Mouse (Mus musculus) liver, postnatal 0 days (tissue): Measurements from ENCODE around the gene Rnase4. TPM values are rescaled to one million over a fixed set of nuclear protein-coding genes. Genes with fewer than 3 reads are reported as not detected.

Experiments used
- ATAC-seq: fragments of 200-750 bp; cut with Nextera tagmentation; 2 replicates; pipeline ENCODE4 v1.8.0; 2017; ENCODE audit warnings: mild to moderate bottlenecking, moderate library complexity
- DNase-seq: peaks from one replicate; pipeline ENCODE4 v3.0.0-alpha.2; 2016
- H3K27ac ChIP-seq: fragments of 300-500 bp; sonication (generic); 2 replicates; pipeline ENCODE4 v1.5.1; 2014; ENCODE audit warnings: antibody characterized with exemption, moderate library complexity, mild to moderate bottlenecking, low read depth
- H3K27me3 ChIP-seq: fragments of 300-500 bp; sonication (generic); 2 replicates; pipeline ENCODE4 v1.6.1; 2014; ENCODE audit warnings: low read length, control low read depth, mixed read lengths; ENCODE audit not compliant: insufficient read depth
- H3K36me3 ChIP-seq: fragments of 300-500 bp; sonication (generic); replicated peaks from 2 replicates; pipeline ENCODE4 v1.6.1; 2014; ENCODE audit warnings: mild to moderate bottlenecking, control low read depth, low read length, moderate library complexity, mixed read lengths; ENCODE audit not compliant: insufficient read depth
- H3K4me1 ChIP-seq: fragments of 300-500 bp; sonication (generic); 2 replicates; pipeline ENCODE4 v1.6.1; 2014; ENCODE audit warnings: antibody characterized with exemption, mild to moderate bottlenecking, control low read depth; ENCODE audit not compliant: insufficient read depth
- H3K4me2 ChIP-seq: fragments of 300-500 bp; sonication (generic); 2 replicates; pipeline ENCODE4 v1.6.1; 2014; ENCODE audit warnings: low read depth, mild to moderate bottlenecking, low read length, moderate library complexity, mixed read lengths
- H3K4me3 ChIP-seq: fragments of 300-500 bp; sonication (generic); 2 replicates; pipeline ENCODE4 v1.5.1; 2014; ENCODE audit warnings: low read depth, low read length
- H3K9ac ChIP-seq: fragments of 300-500 bp; sonication (generic); replicated peaks from 2 replicates; pipeline ENCODE4 v1.6.1; 2014; ENCODE audit warnings: mild to moderate bottlenecking, moderate library complexity
- H3K9me3 ChIP-seq: fragments of 300-500 bp; sonication (generic); 2 replicates; pipeline ENCODE4 v1.6.1; 2016; ENCODE audit warnings: mild to moderate bottlenecking, control low read depth, low read length, mixed read lengths
- CTCF ChIP-seq: sonication (generic); IDR thresholded peaks from 2 replicates; pipeline ENCODE4 v1.5.1; 2016; ENCODE audit warnings: antibody characterized with exemption, low read depth
- EP300 ChIP-seq: IDR thresholded peaks from 2 replicates; pipeline ENCODE4 v1.6.1; 2016; ENCODE audit warnings: antibody characterized with exemption, low read depth, mild to moderate bottlenecking
- WGBS: fragments of 180-500 bp; shearing (Covaris S2); extraction: QIAGEN DNeasy Blood & Tissue Kit; methylation state at CpG from one replicate; pipeline ENCODE4 v1.1.7; 2014; ENCODE audit not compliant: insufficient replicate concordance; 5-methylcytosine and 5-hydroxymethylcytosine counted together
- polyA plus RNA-seq: library from polyadenylated mRNA; unstranded; fragments of >200 nt; fragmentation: Nextera tagmentation; extraction: Ambion mirVana; gene quantifications from 2 replicates; pipeline ENCODE4 v1.2.1, GENCODE M21; 2015

Gene Rnase4
- polyA plus RNA-seq, 1 experiment from 2014 or later = 221 TPM

DNA sequence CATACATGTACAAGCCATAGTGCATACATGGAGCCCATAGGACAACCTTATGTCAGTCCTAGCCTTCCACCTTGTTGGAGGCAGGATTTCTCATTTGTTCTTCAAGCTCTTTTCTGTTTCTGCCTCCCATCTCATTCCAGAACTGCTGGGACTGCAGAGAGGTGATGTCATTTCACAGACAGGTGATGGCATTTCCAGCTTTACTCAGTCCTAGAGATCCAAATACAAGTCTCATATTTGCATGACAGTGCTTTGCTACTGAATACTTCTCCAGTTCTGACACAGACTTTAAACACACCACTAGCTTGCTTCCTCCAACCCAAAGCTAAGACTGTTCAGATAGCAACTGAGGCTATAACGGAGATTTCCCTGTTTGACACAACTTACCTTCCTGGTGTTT lies 11.7 kb upstream of the Rnase4 start:
- TF ChIP-seq EP300 = no peak
- no peak for TF ChIP-seq CTCF
- Histone ChIP-seq H3K9ac (no peak overlapping the region), H3K4me1 (peaks cover 5% of the 10 kb centered on the region), H3K4me2 (no peak overlapping the region), H3K4me3 (no peak overlapping the region), H3K9me3 (no peaks in the 10 kb centered on the region), H3K36me3 (no peaks in the 10 kb centered on the region), H3K27ac (no peak overlapping the region), H3K27me3 (peaks cover 6% of the 10 kb centered on the region; the same call in 1 of the 2 replicates)
- 76% methylated on average over 1 of the region's 1 CpGs for WGBS
- no peak for ATAC-seq
- no peak for DNase-seq

DNA sequence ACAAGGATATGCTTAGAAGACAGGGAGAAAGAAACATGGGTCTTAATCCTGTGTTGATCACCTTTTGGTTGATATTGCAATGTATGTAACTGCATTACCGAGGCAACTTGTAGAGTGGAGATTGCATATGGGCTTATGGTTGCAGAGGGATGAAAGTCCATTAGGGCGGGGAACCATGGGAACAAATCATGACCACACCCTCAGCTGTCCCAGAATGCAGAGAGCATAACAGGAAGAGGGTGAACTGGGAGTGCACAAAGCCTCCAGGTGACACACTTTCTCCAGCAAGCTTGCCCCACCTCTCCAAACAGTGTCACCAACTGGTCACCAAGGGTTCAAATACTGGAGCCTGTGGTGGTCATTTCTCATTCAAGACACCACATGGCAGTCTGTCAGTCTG lies 9.8 kb upstream of the Rnase4 start:
- Histone ChIP-seq H3K9me3 (no peaks in the 10 kb centered on the region), H3K4me3 (no peak overlapping the region)
- ATAC-seq = peak; percentile 63

DNA sequence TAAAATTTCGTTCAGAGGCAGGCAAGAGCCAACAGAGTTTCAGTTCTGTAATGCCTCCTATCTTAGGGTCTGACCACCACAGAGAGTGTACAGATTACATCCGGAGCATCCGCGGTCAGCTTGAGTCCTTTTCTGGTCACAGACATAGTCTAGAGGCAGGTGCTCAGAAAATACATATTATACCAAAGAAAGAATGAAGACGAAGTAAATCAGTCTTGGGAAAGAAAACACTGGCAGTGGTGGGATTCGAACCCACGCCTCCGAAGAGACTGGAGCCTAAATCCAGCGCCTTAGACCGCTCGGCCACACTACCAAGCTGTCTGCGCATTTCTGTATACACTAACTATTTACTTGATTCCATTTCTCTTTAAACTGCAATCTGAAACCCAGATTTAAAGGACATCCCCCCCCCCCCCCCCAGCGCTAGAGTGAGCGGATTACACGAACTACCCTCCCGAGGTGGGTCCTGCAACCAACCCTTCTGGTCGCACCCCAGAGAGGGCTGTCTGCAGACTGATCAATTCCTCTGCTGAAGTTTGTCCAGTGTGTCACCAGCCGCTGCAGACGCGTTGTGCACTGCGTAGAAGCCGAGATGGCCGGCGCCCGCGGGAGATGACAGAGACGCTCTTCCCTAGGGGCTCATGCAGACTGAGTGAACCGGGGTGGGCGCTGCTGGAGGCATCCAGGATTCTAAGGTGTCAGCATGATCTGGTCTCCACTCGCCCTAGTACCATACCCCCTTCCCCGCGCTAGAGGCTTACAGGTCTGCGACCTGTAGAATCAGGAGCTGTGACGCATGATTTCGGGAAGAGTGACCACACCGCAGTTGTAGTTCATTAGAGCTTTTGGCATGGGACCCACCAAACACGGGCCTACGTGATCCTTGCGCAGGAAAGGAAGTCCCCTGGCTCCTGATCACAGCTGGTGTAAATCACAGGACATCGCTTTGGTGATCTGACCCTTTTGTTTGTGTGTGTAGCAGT lies 8.0 kb upstream of the Rnase4 start:
- Histone ChIP-seq H3K9ac (peak overlapping the region; percentile 44), H3K9me3 (no peaks in the 10 kb centered on the region), H3K27ac (peak overlapping the region; percentile 41), H3K4me3 (peak overlapping the region; percentile 50), H3K4me2 (peak overlapping the region; percentile 86), H3K4me1 (peaks cover 15% of the 10 kb centered on the region), H3K36me3 (no peaks in the 10 kb centered on the region), H3K27me3 (peaks cover 6% of the 10 kb centered on the region; the same call in 1 of the 2 replicates)
- DNase-seq (peak; percentile 62), ATAC-seq (peak; percentile 74)
- no peak for TF ChIP-seq EP300
- TF ChIP-seq CTCF = no peak
- WGBS = 2% methylated on average over 40 of the region's 40 CpGs

More for the DNA sequence above, 9.8 kb upstream of the Rnase4 start:
- Histone ChIP-seq H3K27me3 (peaks cover 6% of the 10 kb centered on the region; the same call in 1 of the 2 replicates), H3K4me2 (no peak overlapping the region), H3K4me1 (peaks cover 15% of the 10 kb centered on the region), H3K9ac (no peak overlapping the region), H3K36me3 (no peaks in the 10 kb centered on the region), H3K27ac (no peak overlapping the region)
- 69% methylated on average over 2 of the region's 2 CpGs for WGBS
- no peak for DNase-seq
- TF ChIP-seq EP300 (no peak), CTCF (no peak)

DNA sequence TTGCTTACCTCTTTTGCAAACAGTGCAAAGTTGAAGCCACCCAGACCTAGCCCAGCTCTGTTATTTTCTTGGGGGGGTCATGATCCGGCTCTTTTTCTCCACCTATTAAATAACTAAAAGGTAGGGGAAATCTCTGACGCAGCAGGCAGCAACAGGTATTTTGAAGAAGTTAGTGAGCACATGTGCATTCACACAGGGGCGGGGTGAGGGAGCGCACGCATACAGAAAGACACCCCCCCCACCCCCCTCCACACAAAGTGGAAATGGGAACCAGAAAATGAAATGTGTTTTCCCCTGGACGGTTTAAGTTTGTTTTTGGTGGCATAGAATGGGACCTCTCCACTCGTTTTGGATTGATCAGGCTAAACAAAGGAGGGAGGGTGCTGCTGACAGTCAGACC lies 7.1 kb upstream of the Rnase4 start:
- Histone ChIP-seq H3K4me1 (peaks cover 15% of the 10 kb centered on the region), H3K27ac (peak overlapping the region; percentile 41), H3K36me3 (no peaks in the 10 kb centered on the region), H3K4me3 (peak overlapping the region; percentile 50), H3K27me3 (peaks cover 6% of the 10 kb centered on the region; the same call in 1 of the 2 replicates), H3K9me3 (no peaks in the 10 kb centered on the region), H3K4me2 (peak overlapping the region; percentile 86), H3K9ac (peak overlapping the region; percentile 44; the same call in 1 of the 2 replicates)
- no peak for ATAC-seq
- TF ChIP-seq EP300 = no peak
- TF ChIP-seq CTCF = no peak
- 10% methylated on average over 7 of the region's 7 CpGs for WGBS
- DNase-seq = no peak

DNA sequence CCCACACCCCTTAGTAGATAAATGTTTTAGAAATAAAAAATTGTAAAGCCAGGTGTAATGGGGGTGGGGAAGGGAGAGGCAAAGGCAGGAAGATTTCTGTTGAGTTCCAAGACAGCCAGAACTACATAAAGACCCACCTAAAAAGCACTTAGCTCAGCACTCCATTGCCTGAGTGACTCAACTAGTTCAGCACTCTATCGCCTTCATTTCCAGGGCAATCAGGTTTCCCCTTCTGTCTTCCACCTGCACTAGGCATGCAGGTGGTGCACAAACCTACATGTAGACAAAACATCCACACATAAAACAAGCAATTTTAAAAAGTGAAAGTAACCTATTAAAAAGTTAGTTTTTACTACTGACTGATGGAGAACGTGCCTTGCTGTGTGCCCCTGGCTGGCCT lies 5.8 kb upstream of the Rnase4 start:
- H3K9ac ChIP-seq = no peak overlapping the region
- peaks cover 15% of the 10 kb centered on the region for H3K4me1 ChIP-seq
- H3K36me3 ChIP-seq = no peaks in the 10 kb centered on the region
- no peak overlapping the region for H3K4me3 ChIP-seq
- TF ChIP-seq EP300 (no peak), CTCF (no peak)
- ATAC-seq (no peak), DNase-seq (no peak)
- no peaks in the 10 kb centered on the region for H3K9me3 ChIP-seq
- 78% methylated on average over 2 of the region's 2 CpGs for WGBS
- H3K4me2 ChIP-seq = no peak overlapping the region
- H3K27me3 ChIP-seq = peaks cover 5% of the 10 kb centered on the region; the same call in 1 of the 2 replicates
- H3K27ac ChIP-seq = no peak overlapping the region

DNA sequence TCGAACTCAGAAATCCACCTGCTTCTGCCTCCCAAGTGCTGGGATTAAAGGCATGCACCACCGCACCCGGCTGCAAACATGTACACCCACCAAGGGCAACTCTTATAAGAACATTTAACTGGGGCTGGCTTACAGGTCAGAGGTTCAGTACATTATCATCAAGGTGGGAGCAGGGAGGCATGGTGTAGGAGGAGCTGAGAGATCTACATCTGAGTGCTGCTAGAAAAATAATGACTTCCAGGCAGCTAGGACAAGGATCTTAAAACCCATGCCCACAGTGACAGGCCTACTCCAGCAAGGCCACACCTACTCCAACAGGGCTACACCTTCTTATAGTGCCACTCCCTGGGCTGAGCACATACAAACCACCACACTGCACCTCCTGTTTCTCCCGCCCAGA lies 5.0 kb upstream of the Rnase4 start:
- Histone ChIP-seq H3K4me2 (no peak overlapping the region), H3K4me3 (no peak overlapping the region), H3K27me3 (peaks cover 3% of the 10 kb centered on the region; the same call in 1 of the 2 replicates), H3K36me3 (no peaks in the 10 kb centered on the region), H3K4me1 (peaks cover 19% of the 10 kb centered on the region), H3K9ac (no peak overlapping the region), H3K27ac (no peak overlapping the region), H3K9me3 (no peaks in the 10 kb centered on the region)
- ATAC-seq (no peak), DNase-seq (no peak)
- WGBS = 79% methylated on average over 4 of the region's 4 CpGs
- TF ChIP-seq CTCF = no peak
- TF ChIP-seq EP300 = no peak
